Mouse (Mus musculus) intestine, embryonic 16.5 days (tissue): Measurements from ENCODE around the gene Atp1a3. TPM values are rescaled to one million over a fixed set of nuclear protein-coding genes. Genes with fewer than 3 reads are reported as not detected.

ENCODE experiments used
- ATAC-seq: fragments of 200-750 bp; cut with Nextera tagmentation; 2 replicates; pipeline ENCODE4 v1.8.0; 2017; ENCODE audit warnings: moderate TSS enrichment, moderate library complexity
- H3K27ac ChIP-seq: fragments of 300-500 bp; sonication (generic); 2 replicates; pipeline ENCODE4 v1.5.1; 2014; ENCODE audit warnings: mild to moderate bottlenecking, low read length
- H3K27me3 ChIP-seq: fragments of 300-500 bp; sonication (generic); replicated peaks from 2 replicates; pipeline ENCODE4 v1.6.1; 2014; ENCODE audit warnings: low read length, control low read depth, mixed read lengths; ENCODE audit not compliant: control insufficient read depth, insufficient read depth
- H3K36me3 ChIP-seq: fragments of 300-500 bp; sonication (generic); 2 replicates; pipeline ENCODE4 v1.6.1; 2014; ENCODE audit warnings: low read length, control low read depth; ENCODE audit not compliant: control insufficient read depth, insufficient read depth
- H3K4me1 ChIP-seq: fragments of 300-500 bp; sonication (generic); 2 replicates; pipeline ENCODE4 v1.6.1; 2014; ENCODE audit warnings: low read length, control low read depth, mixed read lengths; ENCODE audit not compliant: control insufficient read depth, insufficient read depth
- H3K4me2 ChIP-seq: fragments of 300-500 bp; sonication (generic); 2 replicates; pipeline ENCODE4 v1.6.1; 2014; ENCODE audit warnings: low read depth, low read length, control low read depth
- H3K4me3 ChIP-seq: fragments of 300-500 bp; sonication (generic); 2 replicates; pipeline ENCODE4 v1.5.1; 2014; ENCODE audit warnings: mild to moderate bottlenecking, low read length
- H3K9ac ChIP-seq: fragments of 300-500 bp; sonication (generic); 2 replicates; pipeline ENCODE4 v1.6.1; 2014; ENCODE audit warnings: low read depth, low read length
- H3K9me3 ChIP-seq: fragments of 300-500 bp; sonication (generic); 2 replicates; pipeline ENCODE4 v1.6.1; 2016; ENCODE audit warnings: low read length, control low read depth; ENCODE audit not compliant: control insufficient read depth
- WGBS: fragments of 180-500 bp; shearing (Covaris S2); extraction: QIAGEN DNeasy Blood & Tissue Kit; methylation state at CpG from one replicate; pipeline ENCODE4 v1.1.7; 2014; 5-methylcytosine and 5-hydroxymethylcytosine counted together
- polyA plus RNA-seq: library from polyadenylated mRNA; unstranded; fragments of >200 nt; fragmentation: Nextera tagmentation; extraction: Ambion mirVana; gene quantifications from 2 replicates; pipeline ENCODE4 v1.2.1, GENCODE M21; 2015

Gene Atp1a3
- polyA plus RNA-seq, 1 experiment from 2014 or later = 3.9 TPM

DNA sequence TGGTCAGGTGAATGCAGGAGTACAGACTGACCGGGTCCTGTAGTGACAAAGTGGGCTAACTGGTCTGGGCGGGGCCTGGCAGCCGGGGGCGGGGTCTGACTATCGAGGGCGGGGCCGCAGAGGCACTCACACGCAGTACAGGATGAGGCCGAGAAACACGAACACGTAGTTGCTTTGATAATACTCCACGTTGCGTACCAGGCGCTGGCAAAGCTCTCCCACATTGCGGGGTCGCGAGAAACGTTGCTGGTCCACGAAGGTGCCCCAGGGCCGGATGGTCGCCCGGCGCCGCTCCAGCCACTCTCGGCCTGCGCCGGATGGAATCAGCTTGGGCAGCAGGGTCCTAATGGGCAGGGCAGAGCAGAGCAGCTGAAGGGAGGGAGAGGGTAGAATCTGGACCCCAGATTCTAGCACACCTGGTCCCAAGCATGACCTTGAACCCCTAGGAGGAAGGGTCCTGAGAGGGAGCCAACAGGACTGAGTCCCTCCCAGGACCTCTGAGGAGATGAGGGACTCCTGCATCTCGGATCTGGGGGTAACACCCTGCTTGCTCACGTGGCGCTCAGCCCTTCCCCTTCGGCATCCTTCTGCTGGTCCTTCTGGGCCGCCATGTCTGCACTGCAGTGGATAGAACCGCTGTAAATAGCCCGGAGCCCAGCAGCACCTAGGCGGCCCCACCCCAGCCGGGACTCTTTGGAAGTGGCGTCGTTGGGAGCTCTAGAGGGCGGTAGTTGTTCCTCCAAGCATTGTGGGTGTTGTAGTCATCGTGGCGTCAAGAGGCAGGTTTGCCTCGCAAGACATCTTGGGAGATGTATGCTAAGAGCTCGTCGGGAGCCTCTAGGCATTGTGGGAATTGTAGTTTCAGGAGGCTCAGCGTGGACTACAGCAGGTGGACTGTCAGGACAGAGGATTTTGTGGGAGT is 33.5 kb downstream of the Atp1a3 start, which contains the start of gene Rabac1:
Gene Rabac1, minus strand, starts transcription at position 783 of the 922 bp plus-strand sequence.
- no peaks in the 10 kb centered on the region for H3K9me3 ChIP-seq
- peak within 1 kb of the TSS; percentile 70 for H3K4me2 ChIP-seq
- peak within 1 kb of the TSS; percentile 89 for H3K27ac ChIP-seq
- peaks cover 4% of the 10 kb centered on the region for H3K4me1 ChIP-seq
- no peaks in the 10 kb centered on the region for H3K27me3 ChIP-seq
- H3K4me3 ChIP-seq = peak within 1 kb of the TSS; percentile 88
- peaks cover 6% of the 10 kb centered on the region for H3K36me3 ChIP-seq
- under 1% methylated on average over 45 of the region's 45 CpGs for WGBS
- ATAC-seq = peak; percentile 96
- H3K9ac ChIP-seq = peak within 1 kb of the TSS; percentile 91

DNA sequence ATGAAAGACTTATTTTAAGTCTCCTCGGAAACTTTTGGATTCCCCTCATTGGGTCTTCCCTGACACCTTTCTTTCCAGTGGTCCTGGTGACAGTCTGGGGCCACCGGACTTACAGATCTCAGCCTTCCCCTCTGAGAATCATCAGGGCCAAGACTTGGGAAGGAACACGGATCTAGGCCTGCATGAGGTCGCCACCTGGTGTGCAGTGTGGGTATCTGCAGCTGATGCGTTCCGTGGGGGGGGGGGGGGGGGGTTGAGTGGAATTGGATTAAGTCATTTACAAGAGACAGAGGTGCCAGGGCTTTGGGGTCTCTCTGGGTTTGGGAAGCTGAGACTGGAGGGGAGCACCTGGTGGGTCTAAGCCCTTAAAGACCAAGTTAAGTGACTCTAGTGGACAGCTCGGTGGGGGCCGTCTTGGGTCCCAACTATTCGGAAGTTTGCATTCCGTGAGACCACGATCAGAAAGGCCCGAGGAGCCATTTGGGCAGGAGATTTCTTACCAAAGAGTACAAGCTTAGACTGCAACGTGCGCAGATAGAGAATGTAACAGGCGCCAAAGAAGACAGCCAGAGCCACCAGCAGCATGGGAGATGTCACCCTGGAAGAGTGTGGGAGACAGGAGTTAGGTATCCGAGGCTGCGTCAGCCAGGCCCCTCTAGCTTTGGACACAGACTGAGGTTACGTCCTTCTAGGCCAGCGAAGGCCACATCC is 34.3 kb downstream of the Atp1a3 start:
- H3K4me2 ChIP-seq = peak overlapping the region; percentile 70
- peaks cover 4% of the 10 kb centered on the region for H3K4me1 ChIP-seq
- H3K27ac ChIP-seq = peak overlapping the region; percentile 89; the same call in 1 of the 2 replicates
- peak overlapping the region; percentile 91 for H3K9ac ChIP-seq
- H3K27me3 ChIP-seq = no peaks in the 10 kb centered on the region
- peak overlapping the region; percentile 88 for H3K4me3 ChIP-seq
- WGBS = 6% methylated on average over 19 of the region's 19 CpGs
- peaks cover 6% of the 10 kb centered on the region for H3K36me3 ChIP-seq
- H3K9me3 ChIP-seq = no peaks in the 10 kb centered on the region
- ATAC-seq = peak; percentile 9

DNA sequence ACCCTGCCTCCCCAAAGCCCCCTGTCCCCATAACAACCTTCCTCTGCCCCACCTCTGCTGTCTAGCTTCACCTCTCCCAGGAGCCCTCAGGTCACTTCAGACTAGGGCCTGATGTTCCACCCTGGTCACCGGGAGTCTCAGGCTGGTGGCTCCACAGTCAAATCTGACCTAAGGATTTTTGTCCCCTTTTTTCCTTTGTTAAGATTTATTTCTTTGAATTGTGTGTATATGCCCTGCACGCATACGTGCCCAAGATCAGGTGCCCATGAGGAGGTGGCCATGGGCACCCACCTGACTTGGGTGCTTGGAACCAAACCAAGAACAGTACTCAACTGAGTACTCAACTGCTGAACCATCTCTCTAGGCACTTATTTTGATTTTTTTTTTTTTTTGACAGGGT is 35.4 kb downstream of the Atp1a3 start:
- ATAC-seq = no peak
- Histone ChIP-seq H3K4me2 (no peak overlapping the region), H3K4me1 (peaks cover 4% of the 10 kb centered on the region), H3K4me3 (no peak overlapping the region), H3K36me3 (peaks cover 6% of the 10 kb centered on the region), H3K27ac (no peak overlapping the region), H3K27me3 (no peaks in the 10 kb centered on the region), H3K9ac (no peak overlapping the region), H3K9me3 (no peaks in the 10 kb centered on the region)
- WGBS = 96% methylated on average over 3 of the region's 3 CpGs

DNA sequence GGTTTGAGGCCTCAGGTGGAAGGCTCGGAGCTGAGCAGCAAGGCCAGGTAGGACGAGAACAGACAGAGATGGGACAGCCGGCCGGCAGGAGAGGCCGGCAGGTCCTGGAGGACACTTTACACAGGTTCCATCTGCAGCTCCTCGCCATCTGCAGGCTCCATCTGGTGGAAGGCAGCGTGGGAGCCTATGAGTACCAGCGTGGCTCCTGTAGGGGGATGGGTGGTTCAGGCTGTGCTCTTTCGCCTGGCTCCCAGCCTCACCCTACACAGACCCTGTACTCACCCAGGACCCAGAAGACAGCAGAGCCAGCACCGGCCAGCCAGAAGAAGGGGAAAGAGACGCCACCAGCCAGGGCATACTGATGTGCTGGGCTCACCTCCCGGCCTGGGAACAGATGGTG is 36.0 kb downstream of the Atp1a3 start:
- Histone ChIP-seq H3K9ac (no peak overlapping the region), H3K9me3 (no peaks in the 10 kb centered on the region), H3K27me3 (no peaks in the 10 kb centered on the region), H3K4me3 (no peak overlapping the region), H3K36me3 (peaks cover 6% of the 10 kb centered on the region), H3K4me1 (peaks cover 4% of the 10 kb centered on the region), H3K4me2 (no peak overlapping the region), H3K27ac (no peak overlapping the region)
- no peak for ATAC-seq
- 82% methylated on average over 12 of the region's 12 CpGs for WGBS

DNA sequence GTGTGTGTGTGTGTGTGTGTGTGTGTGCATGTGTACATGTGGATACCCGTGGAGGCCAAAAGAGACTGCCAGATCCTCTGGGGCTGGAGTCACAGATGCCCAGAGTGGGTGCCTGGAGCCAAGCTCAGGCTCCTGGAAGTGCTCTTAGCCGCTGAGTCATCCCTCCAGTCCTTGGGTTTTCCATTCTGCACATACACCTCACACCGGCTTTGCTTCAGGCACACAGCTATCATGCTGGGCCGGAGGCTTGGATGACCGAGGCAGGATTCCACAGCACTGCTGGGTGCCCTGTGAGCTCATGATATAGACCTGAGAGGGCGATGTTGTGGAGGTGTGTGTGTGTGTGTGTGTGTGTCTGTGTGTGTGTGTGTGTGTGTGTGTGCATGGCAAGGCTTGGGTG is 37.3 kb downstream of the Atp1a3 start:
- Histone ChIP-seq H3K4me3 (no peak overlapping the region), H3K4me1 (peaks cover 4% of the 10 kb centered on the region), H3K27me3 (no peaks in the 10 kb centered on the region), H3K9ac (no peak overlapping the region), H3K36me3 (peaks cover 6% of the 10 kb centered on the region), H3K9me3 (no peaks in the 10 kb centered on the region), H3K27ac (no peak overlapping the region), H3K4me2 (no peak overlapping the region)
- no peak for ATAC-seq
- WGBS = 77% methylated on average over 6 of the region's 6 CpGs

DNA sequence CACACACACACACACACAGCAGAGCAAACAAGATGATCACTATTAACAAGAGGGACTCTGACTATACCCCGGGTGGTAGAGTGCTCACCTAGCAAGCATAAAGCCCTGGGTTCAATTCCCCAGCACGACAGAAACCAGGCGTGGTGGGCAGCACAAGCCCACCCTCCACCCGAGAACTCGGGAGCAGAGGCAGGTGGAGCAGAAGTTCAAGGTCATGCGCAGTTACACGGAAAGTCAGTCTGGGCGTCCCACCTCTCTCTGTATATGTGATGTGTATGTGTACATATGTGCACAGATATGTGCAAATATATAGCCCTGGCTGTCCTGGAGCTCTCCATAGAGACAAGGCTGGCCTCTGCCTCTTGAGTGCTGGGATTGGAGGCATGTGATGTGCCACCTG is 37.8 kb downstream of the Atp1a3 start:
- H3K4me2 ChIP-seq = no peak overlapping the region
- peaks cover 4% of the 10 kb centered on the region for H3K4me1 ChIP-seq
- no peaks in the 10 kb centered on the region for H3K9me3 ChIP-seq
- no peaks in the 10 kb centered on the region for H3K27me3 ChIP-seq
- H3K36me3 ChIP-seq = peaks cover 6% of the 10 kb centered on the region
- no peak overlapping the region for H3K27ac ChIP-seq
- no peak for ATAC-seq
- no peak overlapping the region for H3K4me3 ChIP-seq
- no peak overlapping the region for H3K9ac ChIP-seq
- WGBS = 76% methylated on average over 8 of the region's 8 CpGs

DNA sequence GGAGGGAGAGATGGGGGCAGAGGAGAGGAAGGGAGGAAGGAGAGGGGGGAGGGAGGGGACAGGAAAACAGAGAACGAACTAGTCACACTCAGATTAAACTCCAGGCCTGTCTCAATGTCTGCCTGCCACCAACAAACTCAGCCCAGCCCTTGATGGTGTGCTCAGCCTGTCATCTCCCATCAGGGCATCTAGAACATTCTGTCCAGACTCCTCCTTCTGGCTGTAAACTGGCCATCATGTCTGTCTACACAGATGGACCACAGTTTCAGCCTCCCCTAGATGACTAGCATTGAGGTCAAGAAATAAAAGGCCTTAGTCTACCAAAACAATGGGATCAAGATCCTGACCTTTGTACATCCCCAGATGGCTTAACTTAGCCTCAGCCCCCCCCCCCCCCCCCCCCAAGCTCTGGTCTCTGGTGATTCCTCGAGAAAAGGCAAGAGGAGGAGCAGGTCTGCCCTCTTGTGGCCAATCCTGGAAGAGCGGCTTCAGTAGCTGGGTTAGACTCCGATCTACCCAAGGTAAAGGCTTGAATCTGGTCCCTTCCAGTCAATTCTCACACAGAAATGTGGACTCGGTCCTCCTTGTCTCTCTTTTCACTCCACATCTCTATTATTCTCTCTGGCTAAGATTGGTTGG is 40.7 kb downstream of the Atp1a3 start:
- Histone ChIP-seq H3K27me3 (no peaks in the 10 kb centered on the region), H3K9ac (no peak overlapping the region), H3K27ac (no peak overlapping the region), H3K4me1 (no peaks in the 10 kb centered on the region), H3K36me3 (peaks cover 3% of the 10 kb centered on the region; the same call in 1 of the 2 replicates), H3K4me3 (no peak overlapping the region), H3K4me2 (no peak overlapping the region), H3K9me3 (no peaks in the 10 kb centered on the region)
- ATAC-seq = no peak; the same call in 1 of the 2 replicates
- WGBS = 10% methylated on average over 5 of the region's 5 CpGs

DNA sequence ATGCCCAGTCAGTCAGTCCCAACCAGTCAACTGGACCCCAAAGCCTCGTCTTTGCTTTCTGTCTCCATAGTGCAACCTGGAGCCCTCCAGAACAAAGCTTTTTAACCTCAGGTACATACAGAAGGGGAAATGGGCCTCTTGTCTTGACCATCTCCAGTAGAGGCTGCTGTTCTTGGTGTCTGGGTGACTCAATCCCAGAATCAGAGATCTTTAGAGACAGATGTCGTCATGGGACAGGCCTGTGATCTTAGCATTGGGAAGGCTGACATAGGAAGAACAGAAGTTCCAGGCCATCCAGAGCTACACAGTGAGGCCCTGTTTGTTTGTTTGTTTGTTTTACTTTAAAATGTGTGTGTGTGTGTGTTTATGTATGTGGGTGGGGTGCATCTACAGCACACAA is 41.5 kb downstream of the Atp1a3 start:
- H3K4me2 ChIP-seq = no peak overlapping the region
- no peak overlapping the region for H3K9ac ChIP-seq
- no peaks in the 10 kb centered on the region for H3K36me3 ChIP-seq
- H3K9me3 ChIP-seq = no peaks in the 10 kb centered on the region
- WGBS = 69% methylated on average over 2 of the region's 2 CpGs
- H3K27ac ChIP-seq = no peak overlapping the region
- ATAC-seq = no peak
- no peak overlapping the region for H3K4me3 ChIP-seq
- no peaks in the 10 kb centered on the region for H3K4me1 ChIP-seq
- no peaks in the 10 kb centered on the region for H3K27me3 ChIP-seq

DNA sequence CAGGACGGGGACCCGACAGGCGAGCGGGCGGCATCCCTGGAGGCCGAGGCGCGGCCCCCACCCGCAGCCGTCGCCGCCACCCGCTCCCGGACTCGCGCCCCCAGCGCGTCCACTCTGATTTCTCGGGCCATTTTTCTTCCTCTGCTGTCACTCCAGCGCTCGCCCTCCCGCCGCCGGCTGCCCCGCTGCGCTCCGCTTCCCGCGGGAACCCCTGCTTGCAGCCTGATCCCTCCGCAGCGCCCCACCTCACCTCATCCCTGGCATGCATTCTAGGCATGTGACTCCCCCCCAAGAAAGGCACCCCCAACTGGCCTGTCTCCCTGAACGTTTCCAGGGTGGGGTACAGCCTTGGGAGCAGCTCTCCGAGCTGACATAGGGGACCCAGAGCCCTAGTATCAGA is 50.5 kb downstream of the Atp1a3 start:
- Histone ChIP-seq H3K27ac (no peak overlapping the region), H3K9me3 (no peaks in the 10 kb centered on the region), H3K4me2 (peak overlapping the region; percentile 84), H3K27me3 (peaks cover 60% of the 10 kb centered on the region), H3K9ac (0 out of 2 replicates have a peak overlapping the region, but pooled peaks have one; percentile 58), H3K36me3 (no peaks in the 10 kb centered on the region), H3K4me1 (peaks cover 9% of the 10 kb centered on the region), H3K4me3 (peak overlapping the region; percentile 50)
- ATAC-seq = no peak
- 4% methylated on average over 33 of the region's 33 CpGs for WGBS
